Mouse (Mus musculus) sigmoid colon, adult 10 weeks (tissue): ENCODE results near the gene Sf3b3. TPM values are rescaled to one million over a fixed set of nuclear protein-coding genes. Genes with fewer than 3 reads are reported as not detected.

Experiments used
- polyA plus RNA-seq: library from polyadenylated mRNA; stranded (reverse); fragments of 350-450 nt; fragmentation: Illumina TruSeq; extraction: RNeasy Lipid Tissue Mini Kit (QIAGEN cat#74804); gene quantifications from one replicate; pipeline ENCODE4 v1.2.3, GENCODE M21; 2014; ENCODE audit warnings: low read depth, low replicate concordance

Sf3b3 gene
- 34.4 TPM for polyA plus RNA-seq

DNA sequence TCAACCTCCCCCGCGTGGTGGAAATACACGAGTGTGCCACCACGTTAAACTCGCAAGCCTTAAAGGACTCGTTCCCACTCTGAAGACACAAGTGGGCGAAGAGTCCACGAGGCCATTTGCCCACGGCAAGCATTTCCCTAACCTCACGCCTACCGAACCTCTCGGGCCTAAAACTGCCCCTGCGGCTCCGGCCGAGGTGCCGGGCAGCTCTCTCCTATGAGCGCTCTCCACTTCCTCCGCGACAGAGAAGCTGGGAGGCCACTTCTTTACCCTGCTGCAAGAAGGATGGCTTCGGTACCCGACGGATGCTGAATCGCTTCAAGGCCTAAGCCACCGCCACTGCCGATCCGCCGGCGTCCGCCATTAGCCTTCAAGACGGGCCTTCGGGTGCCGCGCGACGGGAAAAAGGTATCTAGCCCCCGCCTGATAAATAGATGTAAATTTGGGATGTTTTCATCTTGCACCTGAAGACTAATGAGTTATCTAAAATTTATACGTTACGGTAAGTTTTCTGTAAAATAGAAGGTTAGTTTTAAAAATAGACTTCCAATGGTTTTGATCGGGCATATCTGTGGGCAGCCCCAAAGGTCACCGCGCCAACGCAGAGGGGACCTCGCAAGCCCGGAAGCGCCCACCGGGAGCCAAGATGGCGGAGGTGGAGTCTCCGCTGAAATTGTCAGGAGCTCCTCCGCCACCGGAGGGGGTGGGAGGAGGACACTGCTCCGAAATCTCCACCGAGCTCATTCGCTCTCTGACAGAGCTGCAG is at the start of gene Sf3b3, which contains the start of gene Cog4:
TSS of gene Sf3b3 (minus strand) at position 383 of the 766 bp plus-strand sequence.
TSS of gene Cog4 (plus strand) at position 196 of the 766 bp plus-strand sequence.

GRCm38 (mm10) chr8:110805669-110806068 is 40.9 kb downstream of the Sf3b3 start, which contains the start of gene Il34:
TSS of gene Il34 (minus strand) at chr8:110805924.

Other genes starting within 250 kb of the Sf3b3 start
- gene Vac14, start 228.2 kb downstream of the Sf3b3 start, polyA plus RNA-seq: 1.8 TPM
- 1.9 TPM for gene Mtss1l, start 125.3 kb downstream of the Sf3b3 start, polyA plus RNA-seq
- gene Il34, start 40.9 kb downstream of the Sf3b3 start, polyA plus RNA-seq: not detected
- gene Cog4, start 187 bp downstream of the Sf3b3 start, polyA plus RNA-seq: 11.8 TPM
- 3.8 TPM for gene Fuk, start 55.7 kb upstream of the Sf3b3 start, polyA plus RNA-seq
- gene St3gal2, start 73.1 kb upstream of the Sf3b3 start, polyA plus RNA-seq: 3.7 TPM
- 15.8 TPM for gene Ddx19a, start 151.0 kb upstream of the Sf3b3 start, polyA plus RNA-seq
- 17.6 TPM for gene Ddx19b, start 185.0 kb upstream of the Sf3b3 start, polyA plus RNA-seq
- 7.9 TPM for gene Aars, start 186.4 kb upstream of the Sf3b3 start, polyA plus RNA-seq
- 15.6 TPM for gene Exosc6, start 209.6 kb upstream of the Sf3b3 start, polyA plus RNA-seq
- not detected for gene Clec18a, start 245.6 kb upstream of the Sf3b3 start, polyA plus RNA-seq
- 35.3 TPM for gene Pdpr, start 247.8 kb upstream of the Sf3b3 start, polyA plus RNA-seq